Comparison of ENCODE assay signal across 28 mouse cellular contexts in genomic region chr5:34943428-34943827, GRCm38 (mm10). TPM values are rescaled to one million over a fixed set of nuclear protein-coding genes. Genes with fewer than 3 reads are reported as not detected.
DNase-seq lines count a peak whose midpoint lies in the region; ATAC-seq and TF ChIP-seq lines count a peak whose summit lies in the region.
"Had no signal": no experiment of that assay in that cellular context is flagged by ENCODE, and none has a peak within 500 bp of the region (broad histone marks: within the 10 kb centered on the region; RNA-seq: fewer than 3 reads in every experiment).

No protein-coding gene starts in this region.

- TF ChIP-seq CTCF in liver, embryonic 14.5 days (IDR thresholded peaks at IDR 0.05; ENCODE audit: low read depth) = no peak

- DNase-seq in forebrain, embryonic 10.5 days (ENCODE audit: extremely low spot score, low spot score) = no peak
- DNase-seq in liver, embryonic 14.5 days (ENCODE audit: low read depth in 3 of 3, low spot score in 3 of 3) = no peak
- DNase-seq in lung, postnatal 36 days = no peak
- no peak for DNase-seq in layer of hippocampus, postnatal 25 days (ENCODE audit: extremely low spot score in 1 of 2, low spot score in 1 of 2)
- DNase-seq: adrenal gland, postnatal 36 days; cerebellum, adult 18-20 months; cerebellum, postnatal 10 days; gastrocnemius, adult 2 months; heart, postnatal 36 days; kidney, adult 11 months; kidney, postnatal 25 days; lung, adult 18-20 months; right cerebral cortex, postnatal 25 days; thymus, postnatal 14 days had no signal

- H3K4me3 ChIP-seq in forebrain, embryonic 10.5 days = no peak overlapping the region
- no peak overlapping the region for H3K4me3 ChIP-seq in forebrain, embryonic 16.5 days (replicated peaks; ENCODE audit: low read length)
- no peak overlapping the region for H3K4me3 ChIP-seq in midbrain, embryonic 12.5 days
- no peak overlapping the region for H3K4me3 ChIP-seq in midbrain, embryonic 15.5 days
- no peak overlapping the region for H3K4me3 ChIP-seq in liver, embryonic 14.5 days (ENCODE audit: insufficient read depth in 1 of 2, low read depth in 2 of 2, low read length in 2 of 2)
- H3K4me3 ChIP-seq: embryonic facial prominence, embryonic 10.5 days; embryonic facial prominence, embryonic 15.5 days; forebrain, embryonic 15.5 days; gastrocnemius, adult 2 months; heart, embryonic 10.5 days; hindbrain, embryonic 13.5 days; left cerebral cortex, adult 2 months; limb, embryonic 13.5 days; midbrain, embryonic 13.5 days had no signal

- no peak for ATAC-seq in forebrain, embryonic 16.5 days
- no peak for ATAC-seq in midbrain, embryonic 12.5 days (ENCODE audit: low FRiP score, low read depth)
- ATAC-seq in midbrain, embryonic 15.5 days (replicated peaks) = no peak
- peak; percentile 57; the same call in 1 of the 2 replicates for ATAC-seq in liver, embryonic 14.5 days (ENCODE audit: insufficient read depth)
- ATAC-seq in megakaryocyte-erythroid progenitor cell, adult 5-6 weeks (replicated peaks; ENCODE audit: low FRiP score, low TSS enrichment, poor library complexity, severe bottlenecking) = peak; percentile 78
- ATAC-seq: forebrain, embryonic 15.5 days; lung, postnatal 0 days; midbrain, embryonic 13.5 days had no signal

- no peak overlapping the region for H3K9ac ChIP-seq in forebrain, embryonic 16.5 days (replicated peaks; ENCODE audit: low read depth, low read length)
- H3K9ac ChIP-seq in midbrain, embryonic 12.5 days (replicated peaks) = no peak overlapping the region
- no peak overlapping the region for H3K9ac ChIP-seq in midbrain, embryonic 15.5 days
- no peak overlapping the region for H3K9ac ChIP-seq in liver, embryonic 14.5 days (replicated peaks)
- H3K9ac ChIP-seq: embryonic facial prominence, embryonic 15.5 days; forebrain, embryonic 15.5 days; hindbrain, embryonic 13.5 days; limb, embryonic 13.5 days; midbrain, embryonic 13.5 days had no signal

- WGBS in forebrain, embryonic 10.5 days = 79% methylated on average over 3 of the region's 3 CpGs
- 94% methylated on average over 3 of the region's 3 CpGs for WGBS in forebrain, embryonic 16.5 days
- WGBS in midbrain, embryonic 12.5 days = 82% methylated on average over 3 of the region's 3 CpGs
- WGBS in midbrain, embryonic 15.5 days = 91% methylated on average over 3 of the region's 3 CpGs
- WGBS in liver, embryonic 14.5 days (ENCODE audit: insufficient replicate concordance) = 11% methylated on average over 3 of the region's 3 CpGs

- H3K9me3 ChIP-seq in forebrain, embryonic 10.5 days = no peaks in the 10 kb centered on the region
- H3K9me3 ChIP-seq in forebrain, embryonic 16.5 days (ENCODE audit: control insufficient read depth, low read length) = no peaks in the 10 kb centered on the region
- no peaks in the 10 kb centered on the region for H3K9me3 ChIP-seq in midbrain, embryonic 12.5 days
- H3K9me3 ChIP-seq in midbrain, embryonic 15.5 days = no peaks in the 10 kb centered on the region
- no peaks in the 10 kb centered on the region for H3K9me3 ChIP-seq in liver, embryonic 14.5 days (ENCODE audit: control insufficient read depth, low read length)
- H3K9me3 ChIP-seq: embryonic facial prominence, embryonic 10.5 days; embryonic facial prominence, embryonic 15.5 days; forebrain, embryonic 15.5 days; heart, embryonic 10.5 days; hindbrain, embryonic 13.5 days; limb, embryonic 13.5 days; midbrain, embryonic 13.5 days had no signal

- peaks cover 44% of the 10 kb centered on the region for H3K4me1 ChIP-seq in forebrain, embryonic 10.5 days
- H3K4me1 ChIP-seq in forebrain, embryonic 16.5 days (replicated peaks; ENCODE audit: control insufficient read depth, insufficient read depth, low read length) = no peaks in the 10 kb centered on the region
- H3K4me1 ChIP-seq in midbrain, embryonic 12.5 days = peaks cover 18% of the 10 kb centered on the region
- H3K4me1 ChIP-seq in midbrain, embryonic 15.5 days = no peaks in the 10 kb centered on the region
- peaks cover 13 to 18% of the 10 kb centered on the region in 2 experiments for H3K4me1 ChIP-seq in liver, embryonic 14.5 days (replicated peaks; ENCODE audit: control insufficient read depth in 2 of 2, insufficient read depth in 2 of 2, low read length in 1 of 2)
- H3K4me1 ChIP-seq: limb, embryonic 13.5 days had no signal

- H3K36me3 ChIP-seq in forebrain, embryonic 10.5 days (replicated peaks) = no peaks in the 10 kb centered on the region
- H3K36me3 ChIP-seq in forebrain, embryonic 16.5 days (ENCODE audit: control insufficient read depth, insufficient read depth) = no peaks in the 10 kb centered on the region
- H3K36me3 ChIP-seq in midbrain, embryonic 12.5 days = no peaks in the 10 kb centered on the region
- H3K36me3 ChIP-seq in midbrain, embryonic 15.5 days (replicated peaks) = no peaks in the 10 kb centered on the region
- H3K36me3 ChIP-seq in liver, embryonic 14.5 days (replicated peaks; ENCODE audit: control insufficient read depth, insufficient read depth, low read depth) = no peaks in the 10 kb centered on the region
- H3K36me3 ChIP-seq: embryonic facial prominence, embryonic 10.5 days; embryonic facial prominence, embryonic 15.5 days; forebrain, embryonic 15.5 days; heart, embryonic 10.5 days; hindbrain, embryonic 13.5 days; limb, embryonic 13.5 days; midbrain, embryonic 13.5 days had no signal

- no peak overlapping the region for H3K4me2 ChIP-seq in forebrain, embryonic 16.5 days (ENCODE audit: low read length)
- H3K4me2 ChIP-seq in midbrain, embryonic 12.5 days (replicated peaks) = no peak overlapping the region
- no peak overlapping the region for H3K4me2 ChIP-seq in midbrain, embryonic 15.5 days
- no peak overlapping the region for H3K4me2 ChIP-seq in liver, embryonic 14.5 days (ENCODE audit: low read depth)
- H3K4me2 ChIP-seq: embryonic facial prominence, embryonic 15.5 days; forebrain, embryonic 15.5 days; hindbrain, embryonic 13.5 days; limb, embryonic 13.5 days; midbrain, embryonic 13.5 days had no signal

- peak; percentile 33 for TF ChIP-seq EP300 in liver, embryonic 14.5 days (IDR thresholded peaks at IDR 0.05; ENCODE audit: low read depth)

- H3K27ac ChIP-seq in forebrain, embryonic 10.5 days = peak overlapping the region; percentile 85
- H3K27ac ChIP-seq in forebrain, embryonic 16.5 days (ENCODE audit: low read length) = no peak overlapping the region
- H3K27ac ChIP-seq in midbrain, embryonic 12.5 days (replicated peaks) = peak overlapping the region; percentile 84; the same call in 1 of the 2 replicates
- no peak overlapping the region for H3K27ac ChIP-seq in midbrain, embryonic 15.5 days
- peak overlapping the region; percentile 10 for H3K27ac ChIP-seq in liver, embryonic 14.5 days
- H3K27ac ChIP-seq: embryonic facial prominence, embryonic 10.5 days; embryonic facial prominence, embryonic 15.5 days; forebrain, embryonic 15.5 days; gastrocnemius, adult 2 months; heart, embryonic 10.5 days; hindbrain, embryonic 13.5 days; left cerebral cortex, adult 2 months; limb, embryonic 13.5 days; macrophage; midbrain, embryonic 13.5 days had no signal

- no peaks in the 10 kb centered on the region for H3K27me3 ChIP-seq in forebrain, embryonic 10.5 days (ENCODE audit: poor library complexity, severe bottlenecking)
- H3K27me3 ChIP-seq in forebrain, embryonic 16.5 days (replicated peaks; ENCODE audit: control insufficient read depth, insufficient read depth, low read length) = no peaks in the 10 kb centered on the region
- no peaks in the 10 kb centered on the region for H3K27me3 ChIP-seq in midbrain, embryonic 12.5 days
- H3K27me3 ChIP-seq in midbrain, embryonic 15.5 days (replicated peaks) = no peaks in the 10 kb centered on the region
- H3K27me3 ChIP-seq in liver, embryonic 14.5 days (ENCODE audit: control insufficient read depth, insufficient read depth, low read length) = no peaks in the 10 kb centered on the region
- H3K27me3 ChIP-seq: embryonic facial prominence, embryonic 15.5 days; forebrain, embryonic 15.5 days; hindbrain, embryonic 13.5 days; limb, embryonic 13.5 days; midbrain, embryonic 13.5 days had no signal

RNA-seq across cellular contexts. Expression of gene Rgs12, which starts 5.8 kb away (rescaled TPM):
- polyA plus RNA-seq in forebrain, embryonic 10.5 days (2016; fragmentation: Nextera tagmentation; extraction: Ambion mirVana) = 57.6 and 59.8 TPM in 2 replicates
- 60.8 and 62.4 TPM in 2 replicates for polyA plus RNA-seq in forebrain, embryonic 16.5 days (2015; fragmentation: Nextera tagmentation; extraction: Ambion mirVana)
- 81.7 and 84.6 TPM in 2 replicates for polyA plus RNA-seq in midbrain, embryonic 12.5 days (2016; fragmentation: Nextera tagmentation; extraction: Ambion mirVana)
- polyA plus RNA-seq in midbrain, embryonic 15.5 days (2015; fragmentation: Nextera tagmentation; extraction: Ambion mirVana) = 52.7 and 60.1 TPM in 2 replicates
- 18.7 and 21.7 TPM in 2 replicates for polyA plus RNA-seq in liver, embryonic 14.5 days (2012; rRNA removed)
- 17.1 and 20.4 TPM in 2 replicates for polyA plus RNA-seq in liver, embryonic 14.5 days (2014; fragmentation: Nextera tagmentation; extraction: Ambion mirVana)
- 40.7 and 47.4 TPM in 2 replicates for total RNA-seq in megakaryocyte-erythroid progenitor cell, adult 5-6 weeks (2014; fragmentation: Nextera tagmentation)
- total RNA-seq in megakaryocyte-erythroid progenitor cell, adult 5-6 weeks (2017) = 30.6 and 38.2 TPM in 2 replicates
- 10 to 100 TPM; 42.7 to 45.9 TPM for total RNA-seq in layer of hippocampus, postnatal 25 days (2021)

RNA-seq across cellular contexts. Expression of gene Msantd1, which starts 35.6 kb away (rescaled TPM):
- 0.55 and 1.2 TPM in 2 replicates for polyA plus RNA-seq in forebrain, embryonic 10.5 days (2016; fragmentation: Nextera tagmentation; extraction: Ambion mirVana)
- 4.9 and 7.2 TPM in 2 replicates for polyA plus RNA-seq in forebrain, embryonic 16.5 days (2015; fragmentation: Nextera tagmentation; extraction: Ambion mirVana)
- 1.7 and 2.7 TPM in 2 replicates for polyA plus RNA-seq in midbrain, embryonic 12.5 days (2016; fragmentation: Nextera tagmentation; extraction: Ambion mirVana)
- 6.5 and 6.8 TPM in 2 replicates for polyA plus RNA-seq in midbrain, embryonic 15.5 days (2015; fragmentation: Nextera tagmentation; extraction: Ambion mirVana)
- 0.90 and 1.2 TPM in 2 replicates for polyA plus RNA-seq in liver, embryonic 14.5 days (2012; rRNA removed)
- polyA plus RNA-seq in liver, embryonic 14.5 days (2014; fragmentation: Nextera tagmentation; extraction: Ambion mirVana) = 0.17 and 0.27 TPM in 2 replicates
- 2.9 and 4.5 TPM in 2 replicates for total RNA-seq in megakaryocyte-erythroid progenitor cell, adult 5-6 weeks (2014; fragmentation: Nextera tagmentation)
- 0.38 TPM in 1 of 2 replicates, not detected in the other for total RNA-seq in megakaryocyte-erythroid progenitor cell, adult 5-6 weeks (2017)
- total RNA-seq in layer of hippocampus, postnatal 25 days (2021) = 1 to 10 TPM; 7.0 to 7.4 TPM

Comparison
In these comparisons a context has a peak if more than half of its experiments do, and no peak if none do; other contexts are left out.
1. H3K27ac ChIP-seq: peak in forebrain, embryonic 10.5 days (single experiment), midbrain, embryonic 12.5 days (single experiment) and liver, embryonic 14.5 days (single experiment); none in forebrain, embryonic 16.5 days (single experiment) and midbrain, embryonic 15.5 days (single experiment).
2. ATAC-seq: peak in liver, embryonic 14.5 days (single experiment) and megakaryocyte-erythroid progenitor cell, adult 5-6 weeks (single experiment); none in forebrain, embryonic 16.5 days (single experiment), midbrain, embryonic 12.5 days (single experiment) and midbrain, embryonic 15.5 days (single experiment).